Mouse (Mus musculus) G1E-ER4 (cell line): ENCODE measurements around the gene Pigb. TPM values are rescaled to one million over a fixed set of nuclear protein-coding genes. Genes with fewer than 3 reads are reported as not detected.

ENCODE experiments used
- GATA1 ChIP-seq: IDR thresholded peaks from one replicate; pipeline ENCODE4 v1.8.0; 2012; ENCODE audit warnings: low read length, inconsistent platforms
- polyA plus RNA-seq: library from polyadenylated mRNA; stranded (reverse); fragments of >175 nt; gene quantifications from 2 replicates; pipeline ENCODE4 v1.2.3, GENCODE M21; 2012

The Pigb gene
- polyA plus RNA-seq, 1 experiment, result 1.7 TPM

GRCm38 (mm10) chr9:73055441-73055911 is 15.3 kb upstream of the Pigb start:
- no peak for TF ChIP-seq GATA1

DNA sequence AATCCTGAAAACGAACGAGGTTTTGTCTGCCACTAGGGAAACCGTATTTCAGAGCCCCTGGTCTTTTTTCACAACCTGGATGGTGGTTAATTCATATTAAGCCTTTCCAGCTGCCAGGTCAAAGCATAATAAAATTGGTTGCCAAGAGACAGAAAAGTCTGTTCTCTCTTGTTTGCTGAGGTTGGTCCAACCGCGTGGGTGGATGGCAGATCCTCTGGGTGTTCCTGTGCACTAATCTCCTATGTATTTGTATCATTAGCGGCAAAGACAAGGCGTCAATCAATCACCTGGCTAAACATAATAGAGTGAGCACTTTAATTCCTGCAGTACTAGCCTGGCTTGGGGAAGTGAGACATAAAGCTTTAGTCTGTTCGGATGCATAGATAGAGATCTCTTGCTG is 10.4 kb upstream of the Pigb start:
- no peak for TF ChIP-seq GATA1

GRCm38 (mm10) chr9:73049833-73050232 is 9.7 kb upstream of the Pigb start:
- no peak for TF ChIP-seq GATA1

GRCm38 (mm10) chr9:73048927-73049326 is 8.7 kb upstream of the Pigb start:
- no peak for TF ChIP-seq GATA1

GRCm38 (mm10) chr9:73047906-73048305 is 7.7 kb upstream of the Pigb start:
- TF ChIP-seq GATA1, result no peak

DNA sequence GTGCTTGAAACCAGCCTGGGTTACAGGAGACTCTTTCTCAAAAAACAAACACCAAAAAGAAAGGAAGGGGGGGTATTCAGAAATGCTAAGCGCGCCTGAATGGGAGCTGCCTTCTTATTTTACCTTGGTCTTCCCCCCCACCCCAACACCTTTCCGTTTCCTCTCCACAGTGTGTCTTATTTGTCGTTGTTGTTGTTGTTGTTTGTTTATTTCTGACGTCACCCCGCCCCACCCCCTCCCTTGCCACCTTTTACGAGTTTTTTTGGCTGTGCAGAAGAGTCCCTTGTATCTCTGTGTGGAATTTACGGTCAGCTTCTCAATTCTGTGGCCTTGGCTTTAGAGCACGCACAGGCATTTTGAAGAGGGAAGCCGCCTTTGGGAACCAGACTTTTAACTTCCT is 5.5 kb upstream of the Pigb start:
- TF ChIP-seq GATA1, result no peak

DNA sequence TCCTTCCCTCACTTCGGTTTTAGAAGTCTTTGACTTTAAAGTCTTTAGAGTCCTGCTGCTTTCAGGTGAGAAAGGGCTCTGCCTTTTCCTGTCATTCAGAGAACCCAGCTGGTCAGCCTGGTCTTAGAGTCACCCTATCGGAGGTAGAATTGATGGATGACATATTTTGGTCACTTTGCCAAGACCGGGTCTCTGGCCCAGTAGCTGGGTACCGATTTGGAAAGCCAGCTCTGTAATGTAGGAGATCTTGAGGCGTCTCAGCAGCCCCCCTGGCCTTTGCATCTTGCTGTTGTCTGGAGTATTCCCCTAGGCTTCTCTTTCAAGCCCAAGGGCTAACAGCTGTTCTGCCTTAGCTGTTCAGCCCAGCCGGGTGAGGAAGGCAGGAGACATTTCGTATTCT is 5.0 kb upstream of the Pigb start:
- TF ChIP-seq GATA1, result no peak

DNA sequence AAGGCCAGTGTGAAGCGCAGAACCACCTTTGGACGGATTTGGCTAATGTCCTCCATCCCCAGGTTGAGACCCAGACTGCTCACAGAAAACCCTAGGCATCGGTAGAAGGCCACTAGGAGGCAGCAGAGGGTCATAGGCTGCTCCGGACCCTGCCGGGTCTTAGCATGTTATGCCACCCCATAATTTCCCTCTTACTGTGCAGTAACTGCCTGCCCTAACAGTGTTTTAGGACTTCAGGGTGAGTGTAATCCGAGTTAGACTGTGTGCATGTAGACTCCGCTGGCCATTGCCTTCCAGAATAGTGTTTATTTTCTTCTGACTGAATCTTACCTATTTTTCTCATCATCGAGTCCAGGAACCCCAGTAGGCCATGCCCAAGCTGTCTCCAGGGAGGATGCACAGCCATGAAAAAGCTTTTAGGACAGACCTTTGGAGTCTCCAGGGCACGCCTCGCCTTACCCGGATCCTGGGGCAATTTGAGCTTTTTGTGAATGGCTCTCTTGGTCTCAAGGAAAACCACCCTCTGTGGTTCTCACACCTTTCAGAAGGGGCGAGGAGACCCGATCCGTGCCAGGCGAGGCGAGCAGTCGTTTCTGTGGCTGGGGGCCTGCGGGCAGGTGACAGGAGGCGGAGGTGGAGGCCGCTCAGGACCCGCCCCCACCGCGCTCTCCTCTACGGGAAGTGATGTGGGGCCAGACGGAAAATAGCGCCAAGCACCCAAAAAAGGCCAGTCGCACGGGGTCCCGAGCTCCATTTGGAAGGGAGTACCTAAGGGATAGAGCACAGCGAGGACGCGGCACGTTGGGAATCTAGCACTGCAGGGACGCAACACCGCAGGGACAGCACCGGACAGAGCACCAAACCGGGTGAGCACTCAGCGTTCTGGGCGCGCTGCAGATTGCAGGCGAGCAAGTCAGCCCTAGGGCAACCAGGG is 4.2 kb upstream of the Pigb start, which contains the start of gene Rab27a:
Rab27a (plus strand) TSS at position 709 of the 934 bp plus-strand sequence.
- no peak for TF ChIP-seq GATA1

DNA sequence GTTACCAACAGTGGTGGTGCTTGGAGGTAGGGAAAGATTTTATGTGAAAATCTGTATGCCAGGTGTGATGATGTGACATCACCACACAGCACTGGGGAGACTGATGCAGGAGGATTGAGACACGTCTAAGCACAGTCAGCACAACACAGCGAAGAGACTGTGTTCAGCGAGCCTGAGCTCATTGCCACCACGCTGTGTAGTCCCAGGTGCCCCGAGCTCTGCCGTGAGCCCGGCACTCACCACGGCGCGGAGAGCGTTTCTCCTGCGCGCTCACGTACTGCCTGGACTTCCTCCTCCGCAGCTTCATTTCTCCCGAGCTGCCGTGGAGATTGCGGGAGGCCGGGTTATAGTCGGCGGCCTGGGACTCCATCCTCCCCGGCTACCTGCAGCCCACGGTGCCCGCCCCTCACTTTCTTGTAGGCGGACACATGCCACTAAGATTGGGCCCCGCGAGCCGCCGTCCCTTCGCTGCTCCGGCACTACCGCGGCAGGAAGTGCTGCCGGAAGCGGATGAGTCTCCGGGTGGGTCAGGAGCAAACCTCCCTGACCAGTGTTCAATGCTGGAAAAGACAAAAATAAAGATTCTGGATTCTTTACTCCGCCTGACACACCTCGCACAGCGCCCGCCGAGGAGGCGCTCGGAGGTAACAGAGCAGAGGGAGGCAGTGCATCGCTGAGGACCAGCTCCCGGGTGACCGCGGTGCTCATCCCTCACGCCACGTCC is 794 bp downstream of the Pigb start:
- no peak for TF ChIP-seq GATA1

GRCm38 (mm10) chr9:73033406-73033805 is 6.8 kb downstream of the Pigb start:
- no peak for TF ChIP-seq GATA1

DNA sequence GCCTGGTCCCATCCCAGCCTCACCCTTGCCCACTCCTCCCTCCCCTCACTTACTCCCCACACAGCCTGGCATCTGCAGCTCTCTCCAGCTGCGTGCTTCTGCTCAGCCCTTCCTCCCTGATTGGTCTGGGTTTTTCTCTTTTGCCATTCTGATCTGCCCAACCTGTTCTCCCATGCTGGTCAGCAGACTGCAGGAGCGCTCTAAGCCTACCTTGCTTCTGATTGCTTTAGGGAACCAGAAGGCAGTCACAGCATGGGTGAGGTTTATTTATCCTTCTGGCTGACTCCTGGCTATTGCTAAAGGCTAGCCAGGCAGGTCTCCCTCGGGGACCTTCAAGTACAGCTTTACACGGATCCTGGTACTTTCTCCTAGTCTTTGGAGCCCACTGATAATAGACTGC is 8.8 kb downstream of the Pigb start:
- TF ChIP-seq GATA1, result no peak

GRCm38 (mm10) chr9:73030443-73030842 is 9.7 kb downstream of the Pigb start:
- TF ChIP-seq GATA1, result no peak

GRCm38 (mm10) chr9:73025818-73026636 is 14.2 kb downstream of the Pigb start:
- TF ChIP-seq GATA1, result no peak

GRCm38 (mm10) chr9:73020566-73021097 is 19.5 kb downstream of the Pigb start:
- TF ChIP-seq GATA1, result no peak

- TF ChIP-seq GATA1, result no peak
Observed at GRCm38 (mm10) chr9:73019841-73020240, 20.3 kb downstream of the Pigb start.
